Mouse (Mus musculus): ENCODE measurements around the gene C1rl. TPM values are rescaled to one million over a fixed set of nuclear protein-coding genes. Genes with fewer than 3 reads are reported as not detected.

C1rl gene
- polyA plus RNA-seq (2012; rRNA removed) = 0.20 and 0.27 TPM in 2 replicates

GRCm38 (mm10) chr6:124492842-124493561, at the start of gene C1rl:
TSS of gene C1rl (plus strand) at chr6:124493113.
- WGBS = 59% methylated on average over 4 of the region's 4 CpGs
- Histone ChIP-seq H3K4me1 (ENCODE audit: control insufficient read depth, insufficient read depth, low read length) (no peaks in the 10 kb centered on the region; the same call in 1 of the 2 replicates), H3K27ac (ENCODE audit: insufficient read depth, low read length) (no peak within 1 kb of the TSS), H3K27me3 (ENCODE audit: control insufficient read depth, insufficient read depth, low read length) (no peaks in the 10 kb centered on the region), H3K4me3 (replicated peaks; ENCODE audit: insufficient read depth, low read depth, low read length) (no peak within 1 kb of the TSS)
- DNase-seq = peak; percentile 68 to 74
- no peak for TF ChIP-seq POLR2A (IDR thresholded peaks at IDR 0.05; ENCODE audit: borderline replicate concordance, insufficient read depth, low read length)
- peak; percentile 70 for TF ChIP-seq CTCF (IDR thresholded peaks at IDR 0.05; ENCODE audit: borderline replicate concordance, insufficient read depth, low read depth, low read length)

GRCm38 (mm10) chr6:124443338-124443737, 49.6 kb upstream of the C1rl start:
- H3K4me3 ChIP-seq (replicated peaks; ENCODE audit: insufficient read depth, low read depth, low read length) = no peak overlapping the region
- no peaks in the 10 kb centered on the region for H3K27me3 ChIP-seq (ENCODE audit: control insufficient read depth, insufficient read depth, low read length)
- DNase-seq = no peak
- no peak for TF ChIP-seq POLR2A (IDR thresholded peaks at IDR 0.05; ENCODE audit: borderline replicate concordance, insufficient read depth, low read length)
- TF ChIP-seq CTCF (IDR thresholded peaks at IDR 0.05; ENCODE audit: borderline replicate concordance, insufficient read depth, low read depth, low read length) = no peak
- 23% methylated on average over 2 of the region's 2 CpGs for WGBS
- peaks cover 6% of the 10 kb centered on the region for H3K4me1 ChIP-seq (ENCODE audit: control insufficient read depth, insufficient read depth, low read length)
- H3K27ac ChIP-seq (ENCODE audit: insufficient read depth, low read length) = no peak overlapping the region

DNA sequence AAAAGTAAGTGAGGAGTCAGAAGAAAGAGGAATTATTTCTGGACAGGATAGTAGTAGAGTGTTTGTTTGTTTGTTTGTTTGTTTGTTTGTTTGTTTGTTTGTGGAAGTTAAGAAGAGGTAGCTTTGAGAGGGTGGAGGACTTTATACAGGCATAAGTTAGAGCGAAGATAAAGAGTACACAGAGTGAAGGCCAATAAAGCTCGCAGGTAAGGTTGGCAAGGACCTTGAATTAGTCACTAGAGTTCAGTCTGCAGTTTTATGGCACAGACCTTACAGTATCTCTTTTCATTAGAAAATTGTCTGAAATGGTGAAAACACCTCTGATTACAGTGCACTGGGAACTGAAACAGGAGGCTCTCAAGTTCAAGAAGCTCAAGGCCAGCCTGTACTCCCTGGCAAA, 46.9 kb upstream of the C1rl start:
- H3K4me1 ChIP-seq (ENCODE audit: control insufficient read depth, insufficient read depth, low read length) = peaks cover 9% of the 10 kb centered on the region
- no peaks in the 10 kb centered on the region for H3K27me3 ChIP-seq (ENCODE audit: control insufficient read depth, insufficient read depth, low read length)
- no peak overlapping the region for H3K27ac ChIP-seq (ENCODE audit: insufficient read depth, low read length)
- WGBS = 96% methylated on average over 2 of the region's 2 CpGs
- TF ChIP-seq CTCF (IDR thresholded peaks at IDR 0.05; ENCODE audit: borderline replicate concordance, insufficient read depth, low read depth, low read length) (no peak), POLR2A (IDR thresholded peaks at IDR 0.05; ENCODE audit: borderline replicate concordance, insufficient read depth, low read length) (no peak)
- no peak overlapping the region for H3K4me3 ChIP-seq (replicated peaks; ENCODE audit: insufficient read depth, low read depth, low read length)
- DNase-seq = no peak

GRCm38 (mm10) chr6:124446459-124446858, 46.5 kb upstream of the C1rl start:
- TF ChIP-seq POLR2A (IDR thresholded peaks at IDR 0.05; ENCODE audit: borderline replicate concordance, insufficient read depth, low read length) (no peak), CTCF (IDR thresholded peaks at IDR 0.05; ENCODE audit: borderline replicate concordance, insufficient read depth, low read depth, low read length) (no peak)
- no peak overlapping the region for H3K4me3 ChIP-seq (replicated peaks; ENCODE audit: insufficient read depth, low read depth, low read length)
- 94% methylated on average over 9 of the region's 9 CpGs for WGBS

GRCm38 (mm10) chr6:124447356-124447755, 45.6 kb upstream of the C1rl start:
- H3K4me3 ChIP-seq (replicated peaks; ENCODE audit: insufficient read depth, low read depth, low read length) = no peak overlapping the region
- TF ChIP-seq CTCF (IDR thresholded peaks at IDR 0.05; ENCODE audit: borderline replicate concordance, insufficient read depth, low read depth, low read length) (no peak), POLR2A (IDR thresholded peaks at IDR 0.05; ENCODE audit: borderline replicate concordance, insufficient read depth, low read length) (no peak)
- peaks cover 9% of the 10 kb centered on the region for H3K4me1 ChIP-seq (ENCODE audit: control insufficient read depth, insufficient read depth, low read length)
- no peak for DNase-seq
- WGBS = 81% methylated on average over 2 of the region's 2 CpGs
- no peak overlapping the region for H3K27ac ChIP-seq (ENCODE audit: insufficient read depth, low read length)
- no peaks in the 10 kb centered on the region for H3K27me3 ChIP-seq (ENCODE audit: control insufficient read depth, insufficient read depth, low read length)

More at GRCm38 (mm10) chr6:124446459-124446858, 46.5 kb upstream of the C1rl start:
- Histone ChIP-seq H3K4me1 (ENCODE audit: control insufficient read depth, insufficient read depth, low read length) (peaks cover 9% of the 10 kb centered on the region), H3K27me3 (ENCODE audit: control insufficient read depth, insufficient read depth, low read length) (no peaks in the 10 kb centered on the region), H3K27ac (ENCODE audit: insufficient read depth, low read length) (no peak overlapping the region)
- DNase-seq = no peak

DNA sequence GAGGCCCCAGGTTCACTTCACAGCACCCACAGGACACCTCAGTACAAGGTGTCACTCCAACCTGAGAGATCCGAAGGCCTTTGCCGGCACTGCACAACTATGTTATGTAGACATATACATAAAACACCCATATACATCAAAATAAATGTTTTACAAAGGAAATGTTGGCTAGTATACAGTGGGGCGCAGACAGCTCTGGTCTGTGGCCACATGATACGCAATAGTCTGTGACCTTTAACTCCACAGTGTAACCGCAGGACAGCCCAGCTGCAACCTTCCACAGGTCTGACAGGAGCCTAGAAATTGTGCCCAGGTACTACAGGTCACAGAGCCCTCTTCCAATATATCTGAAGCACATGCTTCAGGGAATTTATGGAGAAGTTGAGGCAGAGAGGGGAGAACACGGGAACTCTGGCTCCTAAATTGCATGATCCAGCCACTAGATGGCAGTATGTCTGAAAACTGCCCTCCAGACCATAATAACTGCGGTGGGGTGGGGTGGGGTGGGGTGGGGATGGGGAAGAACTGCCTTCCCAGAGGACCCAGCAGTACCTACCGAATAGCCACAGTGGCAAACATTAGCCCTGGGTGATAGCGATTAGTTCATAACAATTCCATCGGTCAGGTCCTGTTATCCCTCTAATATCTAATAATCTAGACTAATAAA, 44.6 kb upstream of the C1rl start:
- no peak overlapping the region for H3K27ac ChIP-seq (ENCODE audit: insufficient read depth, low read length)
- WGBS = 72% methylated on average over 10 of the region's 10 CpGs
- TF ChIP-seq CTCF (IDR thresholded peaks at IDR 0.05; ENCODE audit: borderline replicate concordance, insufficient read depth, low read depth, low read length) (peak; percentile 46; the same call in 1 of the 2 replicates), POLR2A (IDR thresholded peaks at IDR 0.05; ENCODE audit: borderline replicate concordance, insufficient read depth, low read length) (no peak)
- peaks cover 9% of the 10 kb centered on the region for H3K4me1 ChIP-seq (ENCODE audit: control insufficient read depth, insufficient read depth, low read length)
- H3K27me3 ChIP-seq (ENCODE audit: control insufficient read depth, insufficient read depth, low read length) = no peaks in the 10 kb centered on the region
- DNase-seq = peak in 1 of 2 experiments; percentile 47
- no peak overlapping the region for H3K4me3 ChIP-seq (replicated peaks; ENCODE audit: insufficient read depth, low read depth, low read length)

GRCm38 (mm10) chr6:124448959-124449667, 43.8 kb upstream of the C1rl start:
- H3K27ac ChIP-seq (ENCODE audit: insufficient read depth, low read length) = no peak overlapping the region
- no peak for DNase-seq
- no peak for TF ChIP-seq CTCF (IDR thresholded peaks at IDR 0.05; ENCODE audit: borderline replicate concordance, insufficient read depth, low read depth, low read length)
- no peak for TF ChIP-seq POLR2A (IDR thresholded peaks at IDR 0.05; ENCODE audit: borderline replicate concordance, insufficient read depth, low read length)
- no peaks in the 10 kb centered on the region for H3K27me3 ChIP-seq (ENCODE audit: control insufficient read depth, insufficient read depth, low read length)
- H3K4me3 ChIP-seq (replicated peaks; ENCODE audit: insufficient read depth, low read depth, low read length) = no peak overlapping the region
- WGBS = 75% methylated on average over 16 of the region's 16 CpGs
- peaks cover 3% of the 10 kb centered on the region; the same call in 1 of the 2 replicates for H3K4me1 ChIP-seq (ENCODE audit: control insufficient read depth, insufficient read depth, low read length)
